Mouse (Mus musculus) bone marrow macrophage, adult 2 months (primary cell): ENCODE measurements around the gene Fam19a3. TPM values are rescaled to one million over a fixed set of nuclear protein-coding genes. Genes with fewer than 3 reads are reported as not detected.

ENCODE experiments used
- H3K27ac ChIP-seq: 2 replicates; pipeline ENCODE4 v1.5.1; 2012; ENCODE audit warnings: low read depth, low read length; ENCODE audit not compliant: insufficient read depth
- H3K4me1 ChIP-seq: 2 replicates; pipeline ENCODE4 v1.6.1; 2012; ENCODE audit warnings: low read length; ENCODE audit not compliant: control insufficient read depth, insufficient read depth
- H3K4me3 ChIP-seq: 2 replicates; pipeline ENCODE4 v1.5.1; 2012; ENCODE audit warnings: mild to moderate bottlenecking, low read length, moderate library complexity; ENCODE audit not compliant: insufficient read depth
- CTCF ChIP-seq: IDR thresholded peaks from 2 replicates; pipeline ENCODE4 v1.5.1; 2012; ENCODE audit warnings: low read depth, mild to moderate bottlenecking, low read length, moderate library complexity
- POLR2A ChIP-seq: IDR thresholded peaks from 2 replicates; pipeline ENCODE4 v1.6.1; 2012; ENCODE audit warnings: mild to moderate bottlenecking, low read depth, low read length, borderline replicate concordance
- polyA plus RNA-seq: library from polyadenylated mRNA; stranded (reverse); fragments of >200 nt; gene quantifications from 2 replicates; pipeline ENCODE4 v1.2.4, GENCODE M21; 2012; ENCODE audit not compliant: missing spikeins, insufficient read depth, insufficient read length

Gene Fam19a3
- polyA plus RNA-seq, 1 experiment, result 0.21 TPM

DNA sequence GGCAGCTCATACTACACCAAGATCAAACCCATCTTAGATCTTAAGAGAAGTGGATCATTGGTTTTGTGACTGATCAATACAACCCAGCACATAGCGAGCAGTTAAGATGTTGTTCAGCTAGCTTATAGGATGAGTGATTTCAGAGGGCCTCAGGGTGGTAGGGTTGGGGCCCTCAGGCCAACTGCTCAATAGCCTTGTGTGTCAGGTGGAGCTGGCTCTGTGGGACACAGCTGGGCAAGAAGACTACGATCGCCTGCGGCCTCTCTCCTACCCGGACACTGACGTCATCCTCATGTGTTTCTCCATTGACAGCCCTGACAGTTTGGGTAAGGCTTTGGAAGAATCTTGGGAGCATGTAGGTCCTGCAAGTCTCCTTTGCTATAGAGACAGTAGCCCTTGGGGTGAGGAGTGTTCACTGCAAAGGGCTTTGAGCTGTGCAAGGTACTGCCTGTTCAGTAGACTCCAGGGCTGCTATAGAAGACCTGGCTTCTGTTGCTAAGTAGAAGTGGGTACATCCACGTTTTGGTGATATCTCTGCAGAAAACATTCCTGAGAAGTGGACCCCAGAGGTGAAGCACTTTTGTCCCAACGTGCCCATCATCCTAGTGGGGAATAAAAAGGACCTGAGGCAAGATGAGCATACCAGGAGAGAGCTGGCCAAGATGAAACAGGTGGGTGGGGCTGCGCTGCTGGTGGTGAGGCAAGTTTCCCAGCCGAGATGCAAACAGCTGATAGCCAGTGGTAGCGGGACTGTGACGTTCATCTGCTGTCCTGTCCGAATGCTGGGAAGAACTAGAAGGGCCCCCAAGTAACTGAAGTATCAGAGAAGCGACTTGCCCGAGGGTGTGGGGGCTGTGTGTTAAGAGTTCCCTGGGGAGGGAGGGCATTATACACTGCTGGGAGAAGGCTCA, 11.0 kb upstream of the Fam19a3 start:
- Histone ChIP-seq H3K4me1 (peaks cover 57% of the 10 kb centered on the region), H3K27ac (no peak overlapping the region), H3K4me3 (no peak overlapping the region)
- TF ChIP-seq CTCF (no peak), POLR2A (no peak)

DNA sequence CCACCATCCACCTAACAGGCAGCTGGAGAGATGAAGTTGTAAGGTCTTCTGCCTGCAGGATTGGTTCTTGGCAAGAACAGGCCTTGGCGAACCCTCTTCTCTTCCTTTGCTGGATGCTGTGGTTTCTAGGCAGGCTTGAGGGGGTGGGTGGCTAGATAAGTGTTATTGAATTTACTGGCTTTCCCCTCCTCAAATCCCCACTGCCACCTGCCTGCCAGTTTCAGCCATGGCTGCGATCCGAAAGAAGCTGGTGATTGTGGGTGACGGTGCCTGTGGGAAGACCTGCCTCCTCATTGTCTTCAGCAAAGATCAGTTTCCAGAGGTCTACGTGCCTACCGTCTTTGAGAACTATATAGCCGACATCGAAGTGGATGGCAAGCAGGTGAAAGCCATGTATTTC, 10.0 kb upstream of the Fam19a3 start:
- Histone ChIP-seq H3K4me1 (peaks cover 57% of the 10 kb centered on the region), H3K27ac (no peak overlapping the region), H3K4me3 (no peak overlapping the region)
- no peak for TF ChIP-seq CTCF
- no peak for TF ChIP-seq POLR2A

DNA sequence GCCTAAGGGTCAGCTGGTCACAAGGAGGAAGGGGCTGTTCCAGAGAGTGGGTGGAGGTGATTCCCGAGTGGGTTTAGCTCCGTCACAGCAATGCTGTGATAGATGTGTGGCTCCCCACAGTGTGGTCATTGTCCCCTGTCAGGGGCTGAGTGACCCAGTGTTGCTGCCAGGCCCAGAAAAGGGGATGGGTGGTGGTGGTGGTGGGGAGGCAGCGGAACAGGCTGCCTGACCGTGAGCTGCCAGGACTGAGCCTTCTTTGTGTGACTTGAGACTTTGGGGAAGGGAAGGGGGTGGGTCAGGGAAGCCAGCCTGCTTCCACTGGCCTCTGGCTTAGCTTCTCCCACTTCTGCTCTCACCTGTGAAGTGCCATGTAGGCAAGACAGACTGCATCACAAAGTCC, 9.4 kb upstream of the Fam19a3 start:
- TF ChIP-seq POLR2A (no peak), CTCF (no peak)
- Histone ChIP-seq H3K4me1 (peaks cover 57% of the 10 kb centered on the region), H3K4me3 (no peak overlapping the region), H3K27ac (no peak overlapping the region)

DNA sequence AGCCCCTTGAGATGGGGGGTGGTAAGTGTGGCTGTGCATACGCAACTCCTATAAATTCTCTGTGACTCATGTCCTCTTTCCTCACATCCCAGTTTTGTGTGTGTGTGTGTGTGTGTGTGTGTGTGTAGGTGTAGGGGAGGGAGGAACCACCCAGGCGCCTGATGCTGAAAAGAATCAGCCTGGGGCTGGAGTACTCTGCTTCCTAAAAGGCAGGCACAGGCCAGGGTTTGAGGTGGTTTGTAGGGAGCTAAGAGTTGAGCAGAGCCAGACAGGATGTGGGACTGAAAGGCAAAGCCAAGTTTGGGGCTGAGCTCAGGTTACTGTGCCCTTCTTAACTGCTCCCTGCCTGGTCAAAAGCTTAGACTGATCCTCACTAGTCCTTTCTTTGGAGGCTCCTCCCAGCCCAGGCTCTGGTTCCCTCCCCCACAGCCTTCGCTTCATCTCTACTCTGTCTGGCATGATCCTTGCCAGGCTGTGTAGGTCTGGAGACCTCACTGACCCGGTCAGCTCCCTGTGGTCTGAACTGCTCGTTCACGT, 8.8 kb upstream of the Fam19a3 start:
- TF ChIP-seq CTCF, result no peak
- TF ChIP-seq POLR2A, result no peak
- peaks cover 56% of the 10 kb centered on the region for H3K4me1 ChIP-seq
- H3K4me3 ChIP-seq, result no peak overlapping the region
- no peak overlapping the region for H3K27ac ChIP-seq

DNA sequence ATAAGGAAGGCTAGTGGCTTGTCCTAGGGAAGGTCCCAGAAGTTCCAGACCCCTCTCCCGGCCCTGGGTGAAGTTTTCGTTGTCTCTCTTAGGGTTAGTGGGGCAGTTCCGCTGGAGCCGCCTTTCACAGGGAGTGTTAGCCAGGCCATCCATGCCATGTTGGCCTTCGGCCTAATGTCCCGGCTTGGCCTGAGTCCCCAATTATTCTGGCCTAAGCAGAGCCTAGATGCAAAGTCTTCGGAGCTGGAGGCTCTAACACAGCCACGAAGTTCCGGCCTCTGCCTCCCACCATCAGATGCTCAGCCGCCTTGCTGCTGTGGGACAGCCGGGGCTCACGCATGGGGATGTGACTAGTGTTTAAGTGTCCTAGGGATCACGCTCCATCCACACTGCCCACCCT, 8.2 kb upstream of the Fam19a3 start:
- peaks cover 51% of the 10 kb centered on the region for H3K4me1 ChIP-seq
- H3K27ac ChIP-seq, result no peak overlapping the region
- no peak overlapping the region for H3K4me3 ChIP-seq
- TF ChIP-seq POLR2A (no peak), CTCF (no peak)

DNA sequence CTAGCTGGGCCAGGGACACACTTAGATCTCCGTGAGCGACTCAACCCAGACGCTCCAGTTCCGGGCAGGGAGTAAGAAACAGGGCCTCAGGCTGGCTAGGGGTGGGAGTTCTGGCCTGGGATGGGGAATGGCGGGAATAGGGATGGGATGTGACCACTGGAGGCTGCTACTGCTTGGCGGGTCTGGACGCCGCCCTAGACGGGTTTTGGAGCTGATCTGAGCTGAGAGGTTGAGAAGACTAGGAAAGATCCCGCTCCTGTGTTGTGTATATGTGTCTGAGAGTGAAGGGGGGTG, 7.6 kb upstream of the Fam19a3 start:
- TF ChIP-seq CTCF (no peak), POLR2A (no peak)
- H3K4me1 ChIP-seq, result peaks cover 49% of the 10 kb centered on the region
- no peak overlapping the region for H3K27ac ChIP-seq
- H3K4me3 ChIP-seq, result peak overlapping the region; percentile 69

DNA sequence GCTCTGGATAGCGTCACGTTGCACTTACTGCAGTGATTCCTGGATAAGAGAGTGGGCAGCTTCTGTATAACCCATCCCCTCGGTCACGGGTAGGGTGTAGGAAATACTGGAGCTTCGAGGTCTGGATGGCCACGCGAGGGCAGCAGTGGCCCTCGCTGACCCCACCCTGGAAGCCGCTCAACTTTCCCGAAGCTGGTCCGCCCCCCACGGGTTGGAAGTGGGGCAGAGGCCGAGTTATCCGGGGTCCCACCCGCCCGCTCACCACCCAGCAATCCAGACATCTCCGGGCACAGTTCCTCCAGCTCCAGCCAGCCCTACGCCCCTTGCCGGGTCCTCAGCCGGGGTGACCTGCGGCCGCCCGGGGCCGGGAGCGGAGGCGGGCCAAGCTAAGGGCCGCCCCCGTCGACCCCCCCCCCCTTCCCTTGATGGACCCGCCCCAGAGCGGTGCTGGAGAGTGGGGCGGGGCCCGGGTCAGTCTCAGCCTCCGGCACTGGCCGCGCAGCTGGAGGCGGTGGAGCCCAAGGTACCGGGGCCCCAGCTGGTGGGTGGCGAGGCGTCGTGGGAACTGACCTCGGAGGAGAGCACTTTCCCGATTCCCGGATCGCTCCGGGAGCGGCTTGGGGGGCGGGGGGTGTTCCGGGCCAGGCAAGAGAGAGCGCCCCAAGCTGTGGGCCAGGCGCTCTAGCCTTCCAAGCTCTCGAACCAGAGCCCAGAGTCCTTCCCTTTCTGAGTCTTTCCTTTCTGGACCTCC, 7.1 kb upstream of the Fam19a3 start:
- Histone ChIP-seq H3K4me1 (peaks cover 44% of the 10 kb centered on the region), H3K4me3 (peak overlapping the region; percentile 69), H3K27ac (no peak overlapping the region)
- TF ChIP-seq POLR2A, result no peak
- TF ChIP-seq CTCF, result peak; percentile 68

DNA sequence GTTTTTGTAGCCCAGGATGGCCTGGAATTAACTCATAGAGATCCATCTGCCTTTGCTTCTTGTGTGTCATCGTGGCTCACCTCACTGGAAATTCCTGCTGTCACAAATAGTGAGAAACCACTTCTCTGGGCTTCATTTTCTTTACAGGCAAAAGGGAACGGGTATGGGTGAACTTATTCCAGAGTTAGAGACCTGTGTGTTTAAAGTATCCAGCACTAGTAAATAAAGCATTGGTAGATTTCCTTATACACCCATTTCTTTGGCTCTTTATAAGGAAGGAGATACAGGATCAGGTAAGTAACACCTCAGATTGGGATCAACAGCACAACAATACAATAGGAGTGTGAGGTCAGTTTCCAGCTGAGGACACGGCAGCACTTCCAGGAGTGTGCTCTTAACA, 6.4 kb upstream of the Fam19a3 start, which contains the start of gene Rhoc:
Rhoc (plus strand) TSS at position 301 of the 400 bp plus-strand sequence.
- H3K4me3 ChIP-seq, result peak within 1 kb of the TSS; percentile 69
- H3K4me1 ChIP-seq, result peaks cover 40% of the 10 kb centered on the region
- TF ChIP-seq CTCF, result no peak
- no peak for TF ChIP-seq POLR2A
- no peak within 1 kb of the TSS for H3K27ac ChIP-seq

DNA sequence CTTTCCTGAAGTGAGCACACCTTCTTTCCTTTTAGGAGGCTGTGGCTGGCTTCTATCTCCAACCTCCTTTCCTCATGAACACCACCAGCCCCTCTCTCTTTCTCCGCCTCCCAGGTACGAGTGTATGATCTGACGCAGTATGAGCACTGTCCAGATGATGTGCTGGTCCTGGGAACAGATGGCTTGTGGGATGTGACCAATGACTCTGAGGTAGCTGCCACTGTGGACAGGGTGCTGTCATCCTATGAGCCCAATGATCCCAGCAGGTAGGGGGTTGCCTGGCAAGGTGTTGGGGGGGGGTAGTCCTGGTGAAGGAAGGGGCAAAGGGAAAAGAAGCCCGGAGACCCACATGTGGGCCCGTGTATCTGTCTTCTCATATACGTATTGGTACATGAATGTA, 3.6 kb upstream of the Fam19a3 start:
- Histone ChIP-seq H3K4me3 (no peak overlapping the region), H3K27ac (no peak overlapping the region), H3K4me1 (peaks cover 14% of the 10 kb centered on the region)
- TF ChIP-seq POLR2A (no peak), CTCF (no peak)

DNA sequence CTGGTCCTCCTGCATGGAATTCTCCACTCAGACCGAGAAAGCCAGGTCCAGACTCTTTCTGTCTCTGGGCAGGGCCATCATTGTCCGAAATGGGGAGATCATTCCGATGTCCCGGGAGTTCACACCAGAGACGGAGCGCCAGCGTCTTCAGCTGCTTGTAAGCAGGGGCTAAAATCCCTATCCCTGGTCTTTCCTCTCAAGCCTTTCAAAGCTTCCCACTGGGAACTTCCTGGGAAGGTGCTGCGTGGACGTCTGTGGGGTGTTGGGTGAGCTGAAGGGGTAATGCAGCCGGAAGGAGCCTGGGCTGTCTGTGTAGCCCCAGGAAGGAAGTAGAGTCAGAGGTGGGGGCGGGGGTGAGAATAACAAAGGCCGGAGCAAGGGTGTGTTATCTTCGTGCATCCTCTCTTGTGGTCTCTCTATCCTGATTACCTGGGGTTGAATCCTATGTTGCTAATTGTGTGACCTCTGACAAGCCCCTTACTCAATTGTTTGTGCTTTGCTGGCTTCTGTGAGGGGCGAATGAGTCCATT, 2.4 kb upstream of the Fam19a3 start:
- Histone ChIP-seq H3K4me3 (no peak overlapping the region), H3K4me1 (peaks cover 2% of the 10 kb centered on the region; the same call in 1 of the 2 replicates), H3K27ac (no peak overlapping the region)
- TF ChIP-seq POLR2A (no peak), CTCF (no peak)
